Mouse (Mus musculus): Measurements from ENCODE around the gene Ankrd28. TPM values are rescaled to one million over a fixed set of nuclear protein-coding genes. Genes with fewer than 3 reads are reported as not detected.

The Ankrd28 gene
- polyA plus RNA-seq, 1 experiment = 6.5 TPM

- Histone ChIP-seq H3K79me2 (ENCODE audit: control insufficient read depth, insufficient read depth) (no peaks in the 10 kb centered on the region), H3K36me3 (ENCODE audit: control insufficient read depth, insufficient read depth) (no peaks in the 10 kb centered on the region), H3ac (ENCODE audit: control insufficient read depth, insufficient read length) (no peak overlapping the region), H3K27me3 (ENCODE audit: control insufficient read depth, insufficient read depth, insufficient read length) (no peaks in the 10 kb centered on the region), H3K4me2 (ENCODE audit: low read depth) (no peak overlapping the region), H3K4me3 (no peak overlapping the region)
- TF ChIP-seq POLR2AphosphoS2 (IDR thresholded peaks at IDR 0.05; ENCODE audit: insufficient read length, low read depth) (no peak), MYOG (IDR thresholded peaks at IDR 0.05; ENCODE audit: control insufficient read depth in 1 of 3, insufficient read depth in 1 of 3, insufficient read length in 2 of 3, low read depth in 2 of 3) (no peak), TCF3 (IDR thresholded peaks at IDR 0.05; ENCODE audit: insufficient read length, low read depth) (no peak), MAX (IDR thresholded peaks at IDR 0.05; ENCODE audit: low read depth) (no peak), SRF (IDR thresholded peaks at IDR 0.05; ENCODE audit: control insufficient read depth, insufficient read length, low read depth) (no peak), POLR2A (IDR thresholded peaks at IDR 0.05; ENCODE audit: insufficient read length, low read depth) (no peak), CEBPB (IDR thresholded peaks at IDR 0.05; ENCODE audit: insufficient read depth, poor library complexity, severe bottlenecking) (no peak), MYOD1 (IDR thresholded peaks at IDR 0.05; ENCODE audit: control insufficient read depth in 1 of 3, insufficient read length in 2 of 3, low read depth in 2 of 3) (no peak), E2F4 (IDR thresholded peaks at IDR 0.05; ENCODE audit: insufficient read depth) (no peak), USF1 (IDR thresholded peaks at IDR 0.05; ENCODE audit: low read depth) (no peak), TCF12 (IDR thresholded peaks at IDR 0.05; ENCODE audit: insufficient read depth, poor library complexity, severe bottlenecking) (no peak), REST (IDR thresholded peaks at IDR 0.05; ENCODE audit: insufficient read depth, insufficient read length) (no peak)
Observed at GRCm38 (mm10) chr14:31683610-31684009, 146.8 kb downstream of the Ankrd28 start.

GRCm38 (mm10) chr14:31681931-31682555 lies 148.4 kb downstream of the Ankrd28 start:
- Histone ChIP-seq H3K4me2 (ENCODE audit: low read depth) (no peak overlapping the region), H3K79me2 (ENCODE audit: control insufficient read depth, insufficient read depth) (no peaks in the 10 kb centered on the region), H3K4me3 (no peak overlapping the region), H3K36me3 (ENCODE audit: control insufficient read depth, insufficient read depth) (no peaks in the 10 kb centered on the region), H3K27me3 (ENCODE audit: control insufficient read depth, insufficient read depth, insufficient read length) (no peaks in the 10 kb centered on the region), H3ac (ENCODE audit: control insufficient read depth, insufficient read length) (no peak overlapping the region)
- no peak for TF ChIP-seq USF1 (IDR thresholded peaks at IDR 0.05; ENCODE audit: low read depth)

- Histone ChIP-seq H3K36me3 (ENCODE audit: control insufficient read depth, insufficient read depth) (no peaks in the 10 kb centered on the region), H3K79me2 (ENCODE audit: control insufficient read depth, insufficient read depth) (no peaks in the 10 kb centered on the region)
Observed at GRCm38 (mm10) chr14:31681291-31681690, 149.2 kb downstream of the Ankrd28 start.

GRCm38 (mm10) chr14:31680656-31681055 lies 149.8 kb downstream of the Ankrd28 start:
- H3K79me2 ChIP-seq (ENCODE audit: control insufficient read depth, insufficient read depth) = no peaks in the 10 kb centered on the region
- no peak for TF ChIP-seq TCF12 (IDR thresholded peaks at IDR 0.05; ENCODE audit: insufficient read depth, poor library complexity, severe bottlenecking)
- no peak for TF ChIP-seq POLR2AphosphoS2 (IDR thresholded peaks at IDR 0.05; ENCODE audit: insufficient read length, low read depth)
- TF ChIP-seq SRF (IDR thresholded peaks at IDR 0.05; ENCODE audit: control insufficient read depth, insufficient read length, low read depth) = no peak
- TF ChIP-seq REST (IDR thresholded peaks at IDR 0.05; ENCODE audit: insufficient read depth, insufficient read length) = no peak
- no peak for TF ChIP-seq MYOD1 (IDR thresholded peaks at IDR 0.05; ENCODE audit: control insufficient read depth in 1 of 3, insufficient read length in 2 of 3, low read depth in 2 of 3)
- no peak for TF ChIP-seq MYOG (IDR thresholded peaks at IDR 0.05; ENCODE audit: control insufficient read depth in 1 of 3, insufficient read depth in 1 of 3, insufficient read length in 2 of 3, low read depth in 2 of 3)
- TF ChIP-seq MAX (IDR thresholded peaks at IDR 0.05; ENCODE audit: low read depth) = no peak
- no peak for TF ChIP-seq E2F4 (IDR thresholded peaks at IDR 0.05; ENCODE audit: insufficient read depth)
- no peak for TF ChIP-seq TCF3 (IDR thresholded peaks at IDR 0.05; ENCODE audit: insufficient read length, low read depth)
- no peak for TF ChIP-seq POLR2A (IDR thresholded peaks at IDR 0.05; ENCODE audit: insufficient read length, low read depth)
- no peak for TF ChIP-seq USF1 (IDR thresholded peaks at IDR 0.05; ENCODE audit: low read depth)
- no peak for TF ChIP-seq CEBPB (IDR thresholded peaks at IDR 0.05; ENCODE audit: insufficient read depth, poor library complexity, severe bottlenecking)
- no peak overlapping the region for H3K4me3 ChIP-seq
- H3K4me2 ChIP-seq (ENCODE audit: low read depth) = no peak overlapping the region
- H3K27me3 ChIP-seq (ENCODE audit: control insufficient read depth, insufficient read depth, insufficient read length) = no peaks in the 10 kb centered on the region
- H3K36me3 ChIP-seq (ENCODE audit: control insufficient read depth, insufficient read depth) = no peaks in the 10 kb centered on the region
- H3ac ChIP-seq (ENCODE audit: control insufficient read depth, insufficient read length) = no peak overlapping the region

More at GRCm38 (mm10) chr14:31681291-31681690, 149.2 kb downstream of the Ankrd28 start:
- Histone ChIP-seq H3K4me2 (ENCODE audit: low read depth) (no peak overlapping the region), H3K27me3 (ENCODE audit: control insufficient read depth, insufficient read depth, insufficient read length) (no peaks in the 10 kb centered on the region), H3K4me3 (no peak overlapping the region), H3ac (ENCODE audit: control insufficient read depth, insufficient read length) (no peak overlapping the region)
- no peak for TF ChIP-seq TCF3 (IDR thresholded peaks at IDR 0.05; ENCODE audit: insufficient read length, low read depth)
- no peak for TF ChIP-seq POLR2A (IDR thresholded peaks at IDR 0.05; ENCODE audit: insufficient read length, low read depth)
- TF ChIP-seq MYOD1 (IDR thresholded peaks at IDR 0.05; ENCODE audit: control insufficient read depth in 1 of 3, insufficient read length in 2 of 3, low read depth in 2 of 3) = no peak

- TF ChIP-seq MYOD1 (IDR thresholded peaks at IDR 0.05; ENCODE audit: control insufficient read depth in 1 of 3, insufficient read length in 2 of 3, low read depth in 2 of 3) = no peak
- no peak for TF ChIP-seq E2F4 (IDR thresholded peaks at IDR 0.05; ENCODE audit: insufficient read depth)
- TF ChIP-seq POLR2AphosphoS2 (IDR thresholded peaks at IDR 0.05; ENCODE audit: insufficient read length, low read depth) = no peak
- TF ChIP-seq TCF3 (IDR thresholded peaks at IDR 0.05; ENCODE audit: insufficient read length, low read depth) = no peak
- no peak for TF ChIP-seq SRF (IDR thresholded peaks at IDR 0.05; ENCODE audit: control insufficient read depth, insufficient read length, low read depth)
- TF ChIP-seq REST (IDR thresholded peaks at IDR 0.05; ENCODE audit: insufficient read depth, insufficient read length) = no peak
- TF ChIP-seq TCF12 (IDR thresholded peaks at IDR 0.05; ENCODE audit: insufficient read depth, poor library complexity, severe bottlenecking) = no peak
- no peak for TF ChIP-seq CEBPB (IDR thresholded peaks at IDR 0.05; ENCODE audit: insufficient read depth, poor library complexity, severe bottlenecking)
- TF ChIP-seq USF1 (IDR thresholded peaks at IDR 0.05; ENCODE audit: low read depth) = no peak
- no peak for TF ChIP-seq MYOG (IDR thresholded peaks at IDR 0.05; ENCODE audit: control insufficient read depth in 1 of 3, insufficient read depth in 1 of 3, insufficient read length in 2 of 3, low read depth in 2 of 3)
- TF ChIP-seq MAX (IDR thresholded peaks at IDR 0.05; ENCODE audit: low read depth) = no peak
- no peak for TF ChIP-seq POLR2A (IDR thresholded peaks at IDR 0.05; ENCODE audit: insufficient read length, low read depth)
- Histone ChIP-seq H3K36me3 (ENCODE audit: control insufficient read depth, insufficient read depth) (no peaks in the 10 kb centered on the region), H3ac (ENCODE audit: control insufficient read depth, insufficient read length) (no peak overlapping the region), H3K4me2 (ENCODE audit: low read depth) (no peak overlapping the region), H3K27me3 (ENCODE audit: control insufficient read depth, insufficient read depth, insufficient read length) (no peaks in the 10 kb centered on the region), H3K79me2 (ENCODE audit: control insufficient read depth, insufficient read depth) (no peaks in the 10 kb centered on the region), H3K4me3 (no peak overlapping the region)
Observed at GRCm38 (mm10) chr14:31671635-31672320, 158.7 kb downstream of the Ankrd28 start.

Data from myocyte (in vitro differentiated cells).